Mouse (Mus musculus) MEL (cell line): Measurements from ENCODE around the gene Exosc6.
"Not testable (repeated sequence)": the region's sequence is repeated elsewhere in the genome, so short reads cannot be mapped to it uniquely, and the experiment has no call there.

ENCODE experiments used
- CHD2 ChIP-seq: IDR thresholded peaks from 2 replicates; pipeline ENCODE4 v1.6.1; 2011; ENCODE audit warnings: low read length, improper control_type of control experiment
- CTCF ChIP-seq, 3 experiments: IDR thresholded peaks in 2 of 3; conservative IDR thresholded peaks in 1 of 3; 2 replicates each; pipeline ENCODE4 v1.5.1; 2011 to 2012; ENCODE audit warnings: low read length in 3 of 3, low read depth in 2 of 3, mild to moderate bottlenecking in 2 of 3, improper control_type of control experiment in 1 of 3, inconsistent platforms in 1 of 3, mixed read lengths in 1 of 3, moderate library complexity in 1 of 3; ENCODE audit not compliant: control insufficient read depth in 1 of 3, insufficient read depth in 1 of 3, poor library complexity in 1 of 3, severe bottlenecking in 1 of 3
- ELF1 ChIP-seq: IDR thresholded peaks from 2 replicates; pipeline ENCODE4 v1.6.1; 2014; ENCODE audit warnings: low read depth, mild to moderate bottlenecking, inconsistent platforms, low read length, improper control_type of control experiment, moderate library complexity
- EP300 ChIP-seq, 2 experiments: IDR thresholded peaks; 2 replicates each; pipeline ENCODE4 v1.6.1; 2011; ENCODE audit warnings: improper control_type of control experiment in 2 of 2, low read length in 2 of 2, low read depth in 1 of 2, mild to moderate bottlenecking in 1 of 2
- KAT2A ChIP-seq: conservative IDR thresholded peaks from 2 replicates; pipeline ENCODE4 v1.6.1; 2012; ENCODE audit warnings: low read depth, low read length, improper control_type of control experiment, inconsistent platforms
- MAFK ChIP-seq: IDR thresholded peaks from 2 replicates; pipeline ENCODE4 v1.6.1; 2011; ENCODE audit warnings: low read depth, mild to moderate bottlenecking, low read length, improper control_type of control experiment, borderline replicate concordance
- NELFE ChIP-seq: IDR thresholded peaks from 2 replicates; pipeline ENCODE4 v1.6.1; 2011; ENCODE audit warnings: low read depth, low read length, improper control_type of control experiment
- POLR2A ChIP-seq, 2 experiments: IDR thresholded peaks; 2 replicates each; pipeline ENCODE4 v1.6.1; 2011 to 2012; ENCODE audit warnings: low read length in 2 of 2, mild to moderate bottlenecking in 2 of 2, control low read depth in 1 of 2, improper control_type of control experiment in 1 of 2, low read depth in 1 of 2, moderate library complexity in 1 of 2; ENCODE audit not compliant: control insufficient read depth in 1 of 2, insufficient read depth in 1 of 2, poor library complexity in 1 of 2
- POLR2AphosphoS2 ChIP-seq: IDR thresholded peaks from 2 replicates; pipeline ENCODE4 v1.6.1; 2011; ENCODE audit warnings: low read length, improper control_type of control experiment
- SMC3 ChIP-seq: IDR thresholded peaks from 2 replicates; pipeline ENCODE4 v1.6.1; 2011; ENCODE audit warnings: low read depth, low read length, improper control_type of control experiment
- TCF12 ChIP-seq: IDR thresholded peaks from 2 replicates; pipeline ENCODE4 v1.6.1; 2014; ENCODE audit warnings: low read depth, mild to moderate bottlenecking, inconsistent platforms, low read length, improper control_type of control experiment, moderate library complexity
- ZC3H11A ChIP-seq: IDR thresholded peaks from 2 replicates; pipeline ENCODE4 v1.6.1; 2012; ENCODE audit warnings: low read depth, mild to moderate bottlenecking, inconsistent platforms, low read length, improper control_type of control experiment

DNA sequence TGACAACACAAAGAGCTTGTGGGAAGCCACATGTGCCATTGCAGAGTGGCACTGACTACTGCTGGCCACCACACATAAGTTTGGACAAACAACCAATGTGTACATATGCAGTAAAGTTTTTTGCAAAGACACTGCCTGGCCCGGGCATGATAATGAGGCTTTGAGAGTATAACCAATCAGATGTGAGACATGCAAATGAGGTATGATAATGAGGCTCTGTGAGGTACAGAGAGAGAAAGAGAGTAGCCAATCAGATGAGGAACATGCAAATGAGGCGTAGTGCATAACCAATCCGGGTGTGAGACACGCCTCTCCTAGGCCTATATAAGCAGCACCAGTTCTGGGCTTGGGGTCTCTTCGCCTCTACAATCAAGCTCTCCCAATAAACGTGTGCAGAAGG, 36.2 kb downstream of the Exosc6 start, which contains the start of gene Clec18a:
- TF ChIP-seq CTCF (IDR thresholded peaks at IDR 0.05 in 2 of 3, conservative IDR thresholded peaks at IDR 0.05 in 1 of 3; ENCODE audit: control insufficient read depth in 1 of 3, insufficient read depth in 1 of 3, low read depth in 2 of 3, low read length in 3 of 3, poor library complexity in 1 of 3, severe bottlenecking in 1 of 3); ZC3H11A; POLR2A (IDR thresholded peaks at IDR 0.05; ENCODE audit: control insufficient read depth in 1 of 2, insufficient read depth in 1 of 2, low read depth in 1 of 2, low read length in 2 of 2, poor library complexity in 1 of 2); KAT2A; CHD2; POLR2AphosphoS2; EP300 (IDR thresholded peaks at IDR 0.05; ENCODE audit: low read depth in 1 of 2, low read length in 2 of 2); TCF12; MAFK; NELFE; SMC3; ELF1: not testable (repeated sequence)
